Mouse (Mus musculus): Measurements from ENCODE around the gene Klf16. TPM values are rescaled to one million over a fixed set of nuclear protein-coding genes. Genes with fewer than 3 reads are reported as not detected.

Klf16 gene
- polyA plus RNA-seq (2014; fragmentation: Illumina TruSeq; extraction: RNeasy Lipid Tissue Mini Kit (QIAGEN cat#74804); ENCODE audit: low read depth, low replicate concordance), result 2.7 TPM

DNA sequence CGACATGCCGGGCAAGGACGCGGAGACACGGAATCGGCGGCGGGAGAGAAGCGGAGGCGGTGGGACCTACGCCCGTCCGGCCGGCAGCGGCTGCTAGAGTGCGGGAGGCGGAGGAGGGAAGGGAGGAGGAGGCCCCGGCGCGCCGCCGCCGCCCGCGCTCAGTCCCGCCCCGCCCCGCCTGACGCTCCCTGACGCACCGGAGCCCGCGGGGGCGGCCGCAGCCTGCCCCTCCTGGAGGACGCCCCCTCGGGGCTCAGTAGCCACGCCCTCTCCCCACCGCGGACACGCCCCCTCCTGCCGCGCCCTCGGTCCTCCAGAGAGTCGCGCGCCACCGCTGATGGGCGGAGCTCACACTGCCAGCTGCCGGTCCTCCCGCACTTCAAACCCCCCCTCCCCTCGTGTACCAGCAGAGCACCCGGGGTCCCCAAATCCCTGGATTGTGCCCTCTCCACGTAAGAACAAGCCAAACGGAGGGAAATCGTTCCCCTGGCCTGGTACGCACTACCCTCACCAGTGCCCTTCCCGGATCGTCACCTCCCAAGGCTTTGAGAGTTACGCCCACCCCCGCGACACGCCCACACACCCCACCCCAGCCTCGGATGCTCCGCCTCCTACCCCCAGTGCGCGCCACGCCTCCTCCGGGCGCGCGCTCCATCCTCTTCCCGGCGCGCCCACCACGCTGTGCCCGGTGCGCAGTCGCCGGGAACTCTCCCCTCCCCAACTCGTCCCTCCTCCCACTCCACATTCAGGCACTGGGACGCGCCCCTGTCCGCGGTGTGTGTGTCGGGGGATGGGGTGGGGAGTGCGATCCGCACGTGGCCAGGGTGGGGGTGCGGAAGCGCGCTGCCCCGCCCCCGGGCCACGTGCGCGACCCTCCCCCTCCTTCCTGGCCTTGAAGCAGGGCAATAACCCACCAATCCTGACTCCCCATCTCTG lies at the start of gene Klf16:
Gene Klf16 (minus strand): TSS at position 127 of the 936 bp plus-strand sequence.

GRCm38 (mm10) chr10:80622661-80623456 lies 45.7 kb upstream of the Klf16 start, which contains the start of gene Csnk1g2:
Csnk1g2 (plus strand) TSS chr10:80622838.

DNA sequence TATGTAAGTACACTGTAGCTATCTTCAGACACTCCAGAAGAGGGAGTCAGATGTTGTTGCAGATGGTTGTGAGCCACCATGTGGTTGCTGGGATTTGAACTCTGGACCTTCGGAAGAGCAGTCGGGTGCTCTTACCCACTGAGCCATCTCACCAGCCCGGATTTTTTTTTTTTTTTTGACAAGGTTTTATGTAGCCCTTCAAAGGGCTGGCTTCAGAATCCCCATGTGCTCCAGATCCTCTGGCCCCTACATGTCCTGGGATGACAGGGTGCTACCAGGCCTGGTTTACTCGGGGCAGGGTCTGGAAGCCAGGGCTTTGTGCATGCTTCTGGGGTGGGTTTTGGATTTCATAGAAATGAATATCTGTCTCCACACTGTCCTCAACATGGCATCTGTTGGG lies 28.6 kb upstream of the Klf16 start, which contains the start of gene Gm49322:
Gene Gm49322 (plus strand): TSS at position 301 of the 400 bp plus-strand sequence.

DNA sequence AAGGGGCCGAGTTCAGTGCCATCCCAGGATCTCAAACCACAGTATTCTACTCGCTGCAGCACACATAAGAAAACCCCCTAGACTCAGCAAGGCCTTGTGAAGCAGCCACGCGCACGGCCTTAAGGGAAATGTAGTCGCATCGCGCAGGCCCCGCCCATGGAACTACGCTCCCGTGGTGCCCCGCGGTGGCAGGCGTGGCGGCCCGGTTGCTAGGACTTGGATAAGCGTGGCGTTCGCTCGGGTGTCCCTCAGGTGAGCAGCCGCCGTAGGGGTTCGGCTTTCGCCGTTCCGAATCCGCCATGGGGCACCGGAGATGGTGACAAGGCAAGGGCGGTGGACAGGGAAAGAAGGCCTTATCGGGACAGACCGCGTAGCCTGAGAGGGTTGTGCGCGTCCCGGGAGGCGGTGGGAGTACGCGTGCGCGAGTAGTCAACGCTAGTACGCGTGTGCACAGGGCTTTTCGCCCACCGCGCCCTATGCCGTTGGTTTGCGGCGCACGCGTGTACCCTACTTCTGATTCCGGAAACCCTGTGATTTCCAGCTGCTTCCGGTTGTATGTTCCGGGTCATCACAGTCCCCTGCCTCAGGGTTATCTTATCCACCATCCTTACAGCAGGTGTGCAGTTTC lies 25.7 kb upstream of the Klf16 start, which contains the start of the genes Scamp4 and Adat3:
Gene Scamp4 (plus strand): TSS at position 175 of the 628 bp plus-strand sequence.
Gene Adat3 (plus strand): TSS at position 183 of the 628 bp plus-strand sequence.

DNA sequence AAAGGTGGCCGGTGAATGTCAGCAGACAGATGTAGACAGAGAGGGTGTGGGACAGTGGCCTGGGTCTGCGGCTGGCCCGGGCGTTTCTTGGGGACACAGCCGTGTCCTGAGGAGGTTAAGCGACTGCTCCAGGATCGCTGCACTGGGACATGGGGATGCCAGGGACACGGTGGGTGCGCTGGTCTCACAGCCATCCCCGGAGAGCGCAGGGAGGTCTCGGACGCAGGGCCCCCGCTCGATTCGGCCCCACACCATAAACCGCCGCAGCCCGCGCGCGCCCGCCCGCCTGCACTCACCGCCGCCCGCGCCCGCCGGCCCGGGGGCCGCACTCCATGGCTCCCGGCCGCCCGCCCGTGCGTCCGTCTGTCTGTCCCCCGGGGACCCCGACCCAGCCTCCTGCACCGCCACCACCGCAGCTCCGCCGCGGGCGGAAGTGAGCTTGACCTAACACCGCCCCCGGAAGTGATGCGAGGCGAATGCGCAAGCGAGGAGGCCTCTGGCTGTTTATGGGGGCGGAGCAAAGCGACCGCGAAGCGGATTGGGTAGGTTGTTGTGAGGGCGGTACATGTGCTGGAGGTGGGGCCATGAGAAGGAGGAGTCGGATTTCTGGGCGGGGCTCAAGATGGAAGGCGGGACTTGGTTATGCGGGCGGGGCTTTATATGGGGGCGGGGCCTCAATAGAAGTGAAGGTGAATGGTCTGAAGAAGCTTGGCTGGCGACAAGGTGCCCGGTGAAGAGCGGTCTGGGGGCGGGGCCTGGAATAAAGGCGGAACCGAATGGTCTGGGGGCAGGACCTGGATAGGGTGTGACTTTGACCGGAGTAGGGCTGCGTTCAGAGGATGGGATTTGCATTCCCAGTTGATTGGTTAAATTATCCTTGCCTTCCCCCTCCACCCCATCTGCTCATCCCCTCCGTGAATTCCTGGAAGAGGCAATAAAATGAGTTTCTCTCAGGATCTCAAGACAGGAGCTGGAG lies 13.0 kb upstream of the Klf16 start, which contains the start of gene Abhd17a:
Gene Abhd17a (minus strand): TSS at position 463 of the 976 bp plus-strand sequence.

DNA sequence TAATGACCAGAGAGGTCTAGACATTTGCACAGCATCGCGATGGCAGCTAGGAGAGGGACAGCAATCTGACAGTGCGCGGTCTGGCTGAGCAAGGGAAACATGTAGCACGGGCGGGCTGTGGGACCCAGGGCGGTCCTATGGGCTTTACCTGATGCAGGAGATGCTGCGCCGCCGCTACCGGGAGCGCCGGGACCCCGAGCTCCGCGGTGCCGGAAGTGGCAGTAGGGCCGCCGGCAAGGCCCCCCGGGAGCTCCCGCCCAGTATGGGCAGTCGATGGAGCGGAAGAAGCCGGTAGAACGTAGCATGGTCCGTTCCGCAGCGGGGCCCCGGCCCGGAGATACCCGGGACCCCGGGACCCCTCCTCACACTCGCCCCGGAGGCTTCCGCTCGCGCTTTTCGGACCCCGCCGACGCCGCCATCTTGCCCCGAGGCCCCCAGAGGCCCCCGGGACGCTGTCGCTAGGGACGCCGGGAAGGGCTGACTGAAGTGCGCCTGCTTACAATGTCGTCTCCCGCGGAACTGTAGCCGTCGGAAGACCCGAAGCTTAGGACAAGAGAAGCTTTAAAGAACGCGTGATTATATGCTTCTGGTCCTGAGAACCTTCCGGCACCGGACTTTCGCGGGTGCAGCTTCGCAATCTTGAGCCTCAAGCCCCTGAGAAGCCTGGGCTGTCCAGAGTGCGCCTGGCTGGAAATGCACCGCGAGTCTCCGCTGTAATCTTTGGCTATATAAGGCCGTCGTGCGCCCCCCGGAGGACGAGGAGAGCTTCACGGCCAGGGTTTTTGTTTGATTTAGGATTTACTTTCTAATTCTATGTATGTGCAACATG lies 15.8 kb downstream of the Klf16 start, which contains the start of gene Rexo1:
Gene Rexo1 (minus strand): TSS at position 445 of the 829 bp plus-strand sequence.

DNA sequence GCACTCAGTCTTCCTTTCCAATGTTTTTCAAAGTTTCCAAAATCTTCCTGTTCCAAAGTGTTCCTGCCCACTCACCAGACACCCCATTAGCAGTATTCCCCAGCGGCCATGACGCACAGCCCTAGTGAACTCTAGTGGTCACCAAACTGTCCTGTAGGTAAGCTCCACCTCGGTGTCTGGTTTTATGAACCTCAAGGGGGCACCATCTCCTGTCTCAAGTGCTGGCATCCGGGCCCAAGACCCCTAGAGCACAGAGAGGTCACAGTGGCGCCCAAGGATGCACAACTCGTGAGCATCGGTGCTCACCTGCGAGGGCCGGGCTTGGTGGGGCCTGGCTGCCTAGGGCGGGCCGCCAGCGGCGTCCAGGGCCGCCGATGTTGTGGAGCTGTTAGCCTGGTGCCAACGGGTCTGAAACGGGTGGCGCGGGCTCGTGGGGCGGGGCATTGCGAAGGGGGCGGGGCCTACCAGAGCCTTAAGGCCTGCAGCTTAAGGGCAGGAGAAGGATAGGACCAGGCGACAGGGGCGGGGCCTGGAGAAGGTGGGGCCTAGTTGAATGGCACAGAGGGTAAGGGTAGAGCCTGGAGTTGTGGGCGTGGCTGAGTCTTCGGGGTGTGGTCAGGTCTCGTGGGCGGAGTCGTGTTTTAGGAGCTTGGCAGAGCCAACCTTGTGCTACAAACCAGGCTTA lies 38.3 kb downstream of the Klf16 start, which contains the start of gene Atp8b3:
Gene Atp8b3 (minus strand): TSS at position 415 of the 685 bp plus-strand sequence.

Other genes with a start within 250 kb of the Klf16 start
- gene Pcsk4, start 247.8 kb downstream of the Klf16 start, polyA plus RNA-seq (2014; fragmentation: Illumina TruSeq; extraction: RNeasy Lipid Tissue Mini Kit (QIAGEN cat#74804); ENCODE audit: low read depth, low replicate concordance), result not detected
- 0.88 TPM for gene Reep6, start 247.4 kb downstream of the Klf16 start, polyA plus RNA-seq (2014; fragmentation: Illumina TruSeq; extraction: RNeasy Lipid Tissue Mini Kit (QIAGEN cat#74804); ENCODE audit: low read depth, low replicate concordance)
- 0.57 TPM for gene Adamtsl5, start 228.9 kb downstream of the Klf16 start, polyA plus RNA-seq (2014; fragmentation: Illumina TruSeq; extraction: RNeasy Lipid Tissue Mini Kit (QIAGEN cat#74804); ENCODE audit: low read depth, low replicate concordance)
- not detected for gene Plk5, start 220.9 kb downstream of the Klf16 start, polyA plus RNA-seq (2014; fragmentation: Illumina TruSeq; extraction: RNeasy Lipid Tissue Mini Kit (QIAGEN cat#74804); ENCODE audit: low read depth, low replicate concordance)
- gene Mex3d, start 189.7 kb downstream of the Klf16 start, polyA plus RNA-seq (2014; fragmentation: Illumina TruSeq; extraction: RNeasy Lipid Tissue Mini Kit (QIAGEN cat#74804); ENCODE audit: low read depth, low replicate concordance), result 6.1 TPM
- gene Mbd3, start 177.8 kb downstream of the Klf16 start, polyA plus RNA-seq (2014; fragmentation: Illumina TruSeq; extraction: RNeasy Lipid Tissue Mini Kit (QIAGEN cat#74804); ENCODE audit: low read depth, low replicate concordance), result not detected
- not detected for gene Uqcr11, start 170.5 kb downstream of the Klf16 start, polyA plus RNA-seq (2014; fragmentation: Illumina TruSeq; extraction: RNeasy Lipid Tissue Mini Kit (QIAGEN cat#74804); ENCODE audit: low read depth, low replicate concordance)
- 3.2 TPM for gene Tcf3, start 143.7 kb downstream of the Klf16 start, polyA plus RNA-seq (2014; fragmentation: Illumina TruSeq; extraction: RNeasy Lipid Tissue Mini Kit (QIAGEN cat#74804); ENCODE audit: low read depth, low replicate concordance)
- not detected for gene Onecut3, start 82.5 kb downstream of the Klf16 start, polyA plus RNA-seq (2014; fragmentation: Illumina TruSeq; extraction: RNeasy Lipid Tissue Mini Kit (QIAGEN cat#74804); ENCODE audit: low read depth, low replicate concordance)
- gene Atp8b3, start 38.2 kb downstream of the Klf16 start, polyA plus RNA-seq (2014; fragmentation: Illumina TruSeq; extraction: RNeasy Lipid Tissue Mini Kit (QIAGEN cat#74804); ENCODE audit: low read depth, low replicate concordance), result not detected
- 0.66 TPM for gene Rexo1, start 15.8 kb downstream of the Klf16 start, polyA plus RNA-seq (2014; fragmentation: Illumina TruSeq; extraction: RNeasy Lipid Tissue Mini Kit (QIAGEN cat#74804); ENCODE audit: low read depth, low replicate concordance)
- not detected for gene Abhd17a, start 13.0 kb upstream of the Klf16 start, polyA plus RNA-seq (2014; fragmentation: Illumina TruSeq; extraction: RNeasy Lipid Tissue Mini Kit (QIAGEN cat#74804); ENCODE audit: low read depth, low replicate concordance)
- 1.9 TPM for gene Scamp4, start 25.6 kb upstream of the Klf16 start, polyA plus RNA-seq (2014; fragmentation: Illumina TruSeq; extraction: RNeasy Lipid Tissue Mini Kit (QIAGEN cat#74804); ENCODE audit: low read depth, low replicate concordance)
- gene Adat3, start 25.6 kb upstream of the Klf16 start, polyA plus RNA-seq (2014; fragmentation: Illumina TruSeq; extraction: RNeasy Lipid Tissue Mini Kit (QIAGEN cat#74804); ENCODE audit: low read depth, low replicate concordance), result not detected
- gene Gm49322, start 28.7 kb upstream of the Klf16 start, polyA plus RNA-seq (2014; fragmentation: Illumina TruSeq; extraction: RNeasy Lipid Tissue Mini Kit (QIAGEN cat#74804); ENCODE audit: low read depth, low replicate concordance), result not detected
- gene Csnk1g2, start 45.5 kb upstream of the Klf16 start, polyA plus RNA-seq (2014; fragmentation: Illumina TruSeq; extraction: RNeasy Lipid Tissue Mini Kit (QIAGEN cat#74804); ENCODE audit: low read depth, low replicate concordance), result 1.1 TPM
- 0.22 TPM for gene Btbd2, start 79.8 kb upstream of the Klf16 start, polyA plus RNA-seq (2014; fragmentation: Illumina TruSeq; extraction: RNeasy Lipid Tissue Mini Kit (QIAGEN cat#74804); ENCODE audit: low read depth, low replicate concordance)
- gene Mknk2, start 100.8 kb upstream of the Klf16 start, polyA plus RNA-seq (2014; fragmentation: Illumina TruSeq; extraction: RNeasy Lipid Tissue Mini Kit (QIAGEN cat#74804); ENCODE audit: low read depth, low replicate concordance), result 3.6 TPM
- gene Mob3a, start 124.7 kb upstream of the Klf16 start, polyA plus RNA-seq (2014; fragmentation: Illumina TruSeq; extraction: RNeasy Lipid Tissue Mini Kit (QIAGEN cat#74804); ENCODE audit: low read depth, low replicate concordance), result 4.6 TPM
- gene Izumo4, start 124.9 kb upstream of the Klf16 start, polyA plus RNA-seq (2014; fragmentation: Illumina TruSeq; extraction: RNeasy Lipid Tissue Mini Kit (QIAGEN cat#74804); ENCODE audit: low read depth, low replicate concordance), result 3.5 TPM
- 14.0 TPM for gene Ap3d1, start 164.9 kb upstream of the Klf16 start, polyA plus RNA-seq (2014; fragmentation: Illumina TruSeq; extraction: RNeasy Lipid Tissue Mini Kit (QIAGEN cat#74804); ENCODE audit: low read depth, low replicate concordance)
- 3.0 TPM for gene Dot1l, start 177.9 kb upstream of the Klf16 start, polyA plus RNA-seq (2014; fragmentation: Illumina TruSeq; extraction: RNeasy Lipid Tissue Mini Kit (QIAGEN cat#74804); ENCODE audit: low read depth, low replicate concordance)
- gene Sf3a2, start 220.9 kb upstream of the Klf16 start, polyA plus RNA-seq (2014; fragmentation: Illumina TruSeq; extraction: RNeasy Lipid Tissue Mini Kit (QIAGEN cat#74804); ENCODE audit: low read depth, low replicate concordance), result 2.4 TPM
- gene Plekhj1, start 221.3 kb upstream of the Klf16 start, polyA plus RNA-seq (2014; fragmentation: Illumina TruSeq; extraction: RNeasy Lipid Tissue Mini Kit (QIAGEN cat#74804); ENCODE audit: low read depth, low replicate concordance), result 3.9 TPM
- gene Amh, start 227.9 kb upstream of the Klf16 start, polyA plus RNA-seq (2014; fragmentation: Illumina TruSeq; extraction: RNeasy Lipid Tissue Mini Kit (QIAGEN cat#74804); ENCODE audit: low read depth, low replicate concordance), result not detected
- not detected for gene Jsrp1, start 236.2 kb upstream of the Klf16 start, polyA plus RNA-seq (2014; fragmentation: Illumina TruSeq; extraction: RNeasy Lipid Tissue Mini Kit (QIAGEN cat#74804); ENCODE audit: low read depth, low replicate concordance)
- 116 TPM for gene Oaz1, start 249.3 kb upstream of the Klf16 start, polyA plus RNA-seq (2014; fragmentation: Illumina TruSeq; extraction: RNeasy Lipid Tissue Mini Kit (QIAGEN cat#74804); ENCODE audit: low read depth, low replicate concordance)